Mouse (Mus musculus): ENCODE measurements around the gene Arrdc1.

- TF ChIP-seq POLR2A (IDR thresholded peaks at IDR 0.05; ENCODE audit: borderline replicate concordance, low read depth, low read length) (no peak), CTCF (IDR thresholded peaks at IDR 0.05; ENCODE audit: low read depth, low read length) (no peak)
These were observed 40.7 kb upstream of the Arrdc1 start, which contains the start of gene Pnpla7 for GRCm38 (mm10) chr2:24975704-24976297.
